Mouse (Mus musculus): ENCODE data around the gene Gm11639.

DNA sequence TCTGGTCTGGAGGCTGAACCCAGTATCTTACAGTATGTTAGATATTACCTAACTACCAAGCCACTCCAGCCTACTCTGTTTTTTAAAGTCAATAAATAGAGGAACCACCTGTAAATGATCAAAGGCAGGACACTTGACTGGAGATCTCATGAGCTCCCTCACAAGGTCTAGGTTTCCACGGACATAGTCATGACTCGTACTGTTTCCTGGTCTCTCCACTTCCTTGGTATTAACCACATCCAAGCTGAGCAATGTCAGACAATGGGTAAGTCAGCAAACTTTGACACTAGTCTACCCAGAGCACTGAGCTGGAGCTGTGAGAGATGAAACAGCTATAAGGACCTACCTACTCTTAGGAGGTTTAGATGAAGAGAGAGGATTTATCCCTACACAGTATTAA, 46.6 kb upstream of the Gm11639 start:
- TF ChIP-seq CTCF (IDR thresholded peaks at IDR 0.05) (no peak), POLR2A (IDR thresholded peaks at IDR 0.05; ENCODE audit: insufficient read depth, low read depth, low read length) (no peak)
